Mouse (Mus musculus) ES-Bruce4 (cell line): Measurements from ENCODE around the gene Rhot2. TPM values are rescaled to one million over a fixed set of nuclear protein-coding genes. Genes with fewer than 3 reads are reported as not detected.

Source experiments
- H3K27ac ChIP-seq: 2 replicates; pipeline ENCODE4 v1.5.1; 2012; ENCODE audit warnings: low read length, inconsistent platforms; ENCODE audit not compliant: insufficient read depth
- H3K27me3 ChIP-seq: 2 replicates; pipeline ENCODE4 v1.6.1; 2012; ENCODE audit warnings: mild to moderate bottlenecking, low read length, inconsistent platforms; ENCODE audit not compliant: control insufficient read depth, poor library complexity, insufficient read depth, severe bottlenecking
- H3K36me3 ChIP-seq: 2 replicates; pipeline ENCODE4 v1.6.1; 2012; ENCODE audit warnings: inconsistent platforms, mild to moderate bottlenecking, low read length, moderate library complexity; ENCODE audit not compliant: control insufficient read depth, poor library complexity, insufficient read depth, severe bottlenecking
- H3K4me1 ChIP-seq: one replicate; pipeline ENCODE4 v1.8.1; 2011; ENCODE audit warnings: low read length; ENCODE audit not compliant: control insufficient read depth, insufficient read depth
- H3K4me3 ChIP-seq: 2 replicates; pipeline ENCODE4 v1.5.1; 2011; ENCODE audit warnings: low read depth, mild to moderate bottlenecking, low read length
- H3K9ac ChIP-seq: 2 replicates; pipeline ENCODE4 v1.6.1; 2012; ENCODE audit warnings: low read depth, mild to moderate bottlenecking, inconsistent platforms; ENCODE audit not compliant: poor library complexity, severe bottlenecking
- H3K9me3 ChIP-seq: replicated peaks from 2 replicates; pipeline ENCODE4 v1.6.1; 2012; ENCODE audit warnings: mild to moderate bottlenecking, low read length, inconsistent platforms; ENCODE audit not compliant: control insufficient read depth, poor library complexity, insufficient read depth, severe bottlenecking
- CTCF ChIP-seq: IDR thresholded peaks from one replicate; pipeline ENCODE4 v1.8.1; 2011; ENCODE audit warnings: low read depth, low read length
- EP300 ChIP-seq: IDR thresholded peaks from 2 replicates; pipeline ENCODE4 v1.6.1; 2011; ENCODE audit warnings: low read depth, low read length; ENCODE audit not compliant: insufficient read depth
- POLR2A ChIP-seq: IDR thresholded peaks from one replicate; pipeline ENCODE4 v1.8.1; 2011; ENCODE audit warnings: low read length; ENCODE audit not compliant: insufficient read depth
- polyA plus RNA-seq: library from polyadenylated mRNA; stranded (reverse); fragments of >200 nt; gene quantifications from 2 replicates; pipeline ENCODE4 v1.2.4, GENCODE M21; 2011; ENCODE audit warnings: low read depth; ENCODE audit not compliant: missing spikeins, insufficient read depth, insufficient read length

Gene Rhot2
- polyA plus RNA-seq, 1 experiment: 23.6 TPM

GRCm38 (mm10) chr17:25869954-25870353 is 25.3 kb upstream of the Rhot2 start:
- Histone ChIP-seq H3K4me1 (no peaks in the 10 kb centered on the region), H3K27ac (no peak overlapping the region), H3K36me3 (no peaks in the 10 kb centered on the region), H3K9ac (no peak overlapping the region), H3K4me3 (no peak overlapping the region), H3K27me3 (no peaks in the 10 kb centered on the region), H3K9me3 (no peaks in the 10 kb centered on the region)
- TF ChIP-seq CTCF (no peak), POLR2A (no peak), EP300 (no peak)

GRCm38 (mm10) chr17:25869498-25869897 is 24.8 kb upstream of the Rhot2 start:
- Histone ChIP-seq H3K9ac (no peak overlapping the region), H3K4me1 (no peaks in the 10 kb centered on the region), H3K4me3 (no peak overlapping the region), H3K27ac (no peak overlapping the region), H3K9me3 (no peaks in the 10 kb centered on the region), H3K36me3 (no peaks in the 10 kb centered on the region), H3K27me3 (no peaks in the 10 kb centered on the region)
- no peak for TF ChIP-seq CTCF

GRCm38 (mm10) chr17:25868601-25869191 is 24.0 kb upstream of the Rhot2 start, which contains the start of gene Mcrip2:
Gene Mcrip2, minus strand, starts transcription at chr17:25868764.
- Histone ChIP-seq H3K36me3 (no peaks in the 10 kb centered on the region), H3K4me1 (no peaks in the 10 kb centered on the region), H3K9ac (peak within 1 kb of the TSS; percentile 53), H3K27ac (no peak within 1 kb of the TSS), H3K27me3 (no peaks in the 10 kb centered on the region), H3K9me3 (no peaks in the 10 kb centered on the region), H3K4me3 (peak within 1 kb of the TSS; percentile 82)
- TF ChIP-seq EP300 (no peak), POLR2A (no peak), CTCF (no peak)

- TF ChIP-seq EP300 (no peak), CTCF (no peak), POLR2A (no peak)
- H3K9ac ChIP-seq: peak overlapping the region; percentile 53
- H3K27me3 ChIP-seq: no peaks in the 10 kb centered on the region
- H3K27ac ChIP-seq: no peak overlapping the region
- H3K4me1 ChIP-seq: no peaks in the 10 kb centered on the region
- no peaks in the 10 kb centered on the region for H3K36me3 ChIP-seq
- H3K4me3 ChIP-seq: peak overlapping the region; percentile 82
- no peaks in the 10 kb centered on the region for H3K9me3 ChIP-seq
Measured at GRCm38 (mm10) chr17:25867836-25868600, 23.4 kb upstream of the Rhot2 start.

- TF ChIP-seq EP300: no peak
- no peaks in the 10 kb centered on the region for H3K9me3 ChIP-seq
- no peak overlapping the region for H3K27ac ChIP-seq
- H3K9ac ChIP-seq: peak overlapping the region; percentile 53; the same call in 1 of the 2 replicates
- H3K4me3 ChIP-seq: peak overlapping the region; percentile 82
- no peaks in the 10 kb centered on the region for H3K4me1 ChIP-seq
- H3K27me3 ChIP-seq: no peaks in the 10 kb centered on the region
- no peaks in the 10 kb centered on the region for H3K36me3 ChIP-seq
Measured at GRCm38 (mm10) chr17:25867509-25867835, 22.8 kb upstream of the Rhot2 start.

- TF ChIP-seq POLR2A (no peak), EP300 (no peak), CTCF (no peak)
- Histone ChIP-seq H3K9ac (no peak overlapping the region), H3K27me3 (no peaks in the 10 kb centered on the region), H3K9me3 (no peaks in the 10 kb centered on the region), H3K4me1 (no peaks in the 10 kb centered on the region), H3K36me3 (no peaks in the 10 kb centered on the region), H3K4me3 (no peak overlapping the region), H3K27ac (no peak overlapping the region)
Measured at GRCm38 (mm10) chr17:25866172-25866571, 21.5 kb upstream of the Rhot2 start.
